Mouse (Mus musculus) C2C12 (cell line): Measurements from ENCODE around the gene Itfg2.

Experiments used
- CEBPB ChIP-seq: IDR thresholded peaks from one replicate; pipeline ENCODE4 v1.6.1; 2011; ENCODE audit warnings: low read depth, mild to moderate bottlenecking, control low read depth, moderate library complexity
- CTCF ChIP-seq: IDR thresholded peaks from one replicate; pipeline ENCODE4 v1.5.1; 2011; ENCODE audit not compliant: control insufficient read depth, insufficient read depth, insufficient read length
- MYOD1 ChIP-seq: IDR thresholded peaks from one replicate; pipeline ENCODE4 v1.6.1; 2011; ENCODE audit warnings: low read depth; ENCODE audit not compliant: control insufficient read depth, insufficient read length
- MYOG ChIP-seq: IDR thresholded peaks from one replicate; pipeline ENCODE4 v1.6.1; 2011; ENCODE audit not compliant: control insufficient read depth, insufficient read length; ENCODE audit errors: extremely low read depth
- USF1 ChIP-seq: IDR thresholded peaks from one replicate; pipeline ENCODE4 v1.6.1; 2011; ENCODE audit warnings: low read depth, mild to moderate bottlenecking, control low read depth, moderate library complexity

GRCm38 (mm10) chr6:128399421-128400185, 25.1 kb downstream of the Itfg2 start:
- no peak for TF ChIP-seq CTCF
- TF ChIP-seq CEBPB, result no peak
- TF ChIP-seq MYOG, result no peak
- no peak for TF ChIP-seq USF1
- no peak for TF ChIP-seq MYOD1
